Mouse (Mus musculus) embryonic facial prominence, embryonic 11.5 days (tissue): Measurements from ENCODE around the gene Tbc1d8. TPM values are rescaled to one million over a fixed set of nuclear protein-coding genes. Genes with fewer than 3 reads are reported as not detected.

Experiments
- ATAC-seq: fragments of 200-750 bp; cut with Nextera tagmentation; replicated peaks from 2 replicates; pipeline ENCODE4 v1.8.0; 2017; ENCODE audit warnings: low read depth; ENCODE audit not compliant: insufficient number of reproducible peaks, low FRiP score, low TSS enrichment
- DNase-seq: peaks from one replicate; pipeline ENCODE4 v3.0.0-alpha.2; 2015; ENCODE audit warnings: low spot score
- H3K27ac ChIP-seq: fragments of 300-500 bp; sonication (generic); replicated peaks from 2 replicates; pipeline ENCODE4 v1.5.1; 2014; ENCODE audit warnings: mild to moderate bottlenecking, low read depth, low read length, control low read depth
- H3K27me3 ChIP-seq: fragments of 300-500 bp; sonication (generic); 2 replicates; pipeline ENCODE4 v1.6.1; 2014; ENCODE audit warnings: mild to moderate bottlenecking, low read length, moderate library complexity, mixed read lengths; ENCODE audit not compliant: control insufficient read depth, insufficient read depth
- H3K36me3 ChIP-seq: fragments of 300-500 bp; sonication (generic); replicated peaks from 2 replicates; pipeline ENCODE4 v1.6.1; 2014; ENCODE audit warnings: low read depth, mild to moderate bottlenecking, low read length, moderate library complexity, mixed read lengths; ENCODE audit not compliant: control insufficient read depth, insufficient read depth
- H3K4me1 ChIP-seq: fragments of 300-500 bp; sonication (generic); 2 replicates; pipeline ENCODE4 v1.6.1; 2014; ENCODE audit warnings: low read length, mixed read lengths; ENCODE audit not compliant: control insufficient read depth, insufficient read depth
- H3K4me2 ChIP-seq: fragments of 300-500 bp; sonication (generic); 2 replicates; pipeline ENCODE4 v1.6.1; 2014; ENCODE audit warnings: low read depth, mild to moderate bottlenecking, control low read depth, low read length, moderate library complexity
- H3K4me3 ChIP-seq: fragments of 300-500 bp; sonication (generic); 2 replicates; pipeline ENCODE4 v1.5.1; 2014; ENCODE audit warnings: low read depth, low read length, control low read depth
- H3K9ac ChIP-seq: fragments of 300-500 bp; sonication (generic); replicated peaks from 2 replicates; pipeline ENCODE4 v1.6.1; 2014; ENCODE audit warnings: mild to moderate bottlenecking, control low read depth, low read length
- H3K9me3 ChIP-seq: fragments of 300-500 bp; sonication (generic); replicated peaks from 2 replicates; pipeline ENCODE4 v1.6.1; 2016; ENCODE audit warnings: mild to moderate bottlenecking, low read length, inconsistent platforms, mixed read lengths; ENCODE audit not compliant: control insufficient read depth
- WGBS: fragments of 180-500 bp; shearing (Covaris S2); extraction: QIAGEN DNeasy Blood & Tissue Kit; methylation state at CpG from one replicate; pipeline ENCODE4 v1.1.7; 2014; 5-methylcytosine and 5-hydroxymethylcytosine counted together
- polyA plus RNA-seq: library from polyadenylated mRNA; unstranded; fragments of >200 nt; fragmentation: Nextera tagmentation; extraction: Ambion mirVana; gene quantifications from 2 replicates; pipeline ENCODE4 v1.2.1, GENCODE M21; 2014

Gene Tbc1d8
- polyA plus RNA-seq, 1 experiment from 2014 or later = 4.6 TPM

DNA sequence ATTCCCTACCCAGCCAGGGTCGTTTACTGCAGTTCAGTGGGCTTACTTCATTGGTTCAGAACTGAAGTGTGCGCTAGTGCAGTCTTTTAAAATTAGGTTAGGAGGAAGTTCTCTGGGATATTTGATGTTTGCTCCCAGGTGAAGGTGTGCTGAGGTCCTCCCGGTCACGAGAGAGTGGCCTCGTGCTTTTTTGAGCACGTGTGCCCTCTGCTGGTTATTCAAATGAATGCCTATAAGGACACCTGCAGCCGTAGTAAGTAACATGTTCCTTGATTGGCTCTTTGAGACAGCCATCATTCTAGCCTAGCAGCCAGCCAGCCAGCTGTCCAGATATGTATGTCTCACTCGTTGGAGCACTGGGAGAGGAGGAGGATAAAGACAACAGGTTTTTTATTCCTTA lies 137.9 kb downstream of the Tbc1d8 start:
- Histone ChIP-seq H3K36me3 (no peaks in the 10 kb centered on the region), H3K4me1 (no peaks in the 10 kb centered on the region), H3K9me3 (no peaks in the 10 kb centered on the region), H3K27ac (no peak overlapping the region), H3K27me3 (no peaks in the 10 kb centered on the region), H3K4me3 (no peak overlapping the region), H3K4me2 (no peak overlapping the region), H3K9ac (no peak overlapping the region)
- ATAC-seq (no peak), DNase-seq (peak; percentile 71)
- 17% methylated on average over 8 of the region's 8 CpGs for WGBS

- ATAC-seq = no peak
Measured at GRCm38 (mm10) chr1:39340156-39340555, 138.4 kb downstream of the Tbc1d8 start.

GRCm38 (mm10) chr1:39339455-39339854 lies 139.1 kb downstream of the Tbc1d8 start:
- Histone ChIP-seq H3K36me3 (no peaks in the 10 kb centered on the region), H3K4me2 (no peak overlapping the region), H3K27ac (no peak overlapping the region), H3K4me1 (no peaks in the 10 kb centered on the region), H3K27me3 (no peaks in the 10 kb centered on the region), H3K9me3 (no peaks in the 10 kb centered on the region), H3K4me3 (no peak overlapping the region), H3K9ac (no peak overlapping the region)
- WGBS = 50% methylated on average over 5 of the region's 5 CpGs
- DNase-seq (no peak), ATAC-seq (no peak)

More at GRCm38 (mm10) chr1:39340156-39340555, 138.4 kb downstream of the Tbc1d8 start:
- Histone ChIP-seq H3K9ac (no peak overlapping the region), H3K27me3 (no peaks in the 10 kb centered on the region), H3K27ac (no peak overlapping the region), H3K4me3 (no peak overlapping the region), H3K36me3 (no peaks in the 10 kb centered on the region), H3K4me1 (no peaks in the 10 kb centered on the region), H3K9me3 (no peaks in the 10 kb centered on the region), H3K4me2 (no peak overlapping the region)
- WGBS = 89% methylated on average over 6 of the region's 6 CpGs
- DNase-seq = no peak

- no peaks in the 10 kb centered on the region for H3K27me3 ChIP-seq
- no peaks in the 10 kb centered on the region for H3K4me1 ChIP-seq
- no peak overlapping the region for H3K4me2 ChIP-seq
- DNase-seq (no peak), ATAC-seq (no peak)
- H3K9me3 ChIP-seq = no peaks in the 10 kb centered on the region
- 74% methylated on average over 10 of the region's 10 CpGs for WGBS
- H3K4me3 ChIP-seq = no peak overlapping the region
- no peaks in the 10 kb centered on the region for H3K36me3 ChIP-seq
- no peak overlapping the region for H3K9ac ChIP-seq
- no peak overlapping the region for H3K27ac ChIP-seq
Measured at GRCm38 (mm10) chr1:39338831-39339230, 139.7 kb downstream of the Tbc1d8 start.

- no peaks in the 10 kb centered on the region for H3K27me3 ChIP-seq
- no peak for DNase-seq
- no peak overlapping the region for H3K9ac ChIP-seq
- no peaks in the 10 kb centered on the region for H3K9me3 ChIP-seq
- ATAC-seq = no peak
- H3K4me2 ChIP-seq = no peak overlapping the region
- WGBS = 79% methylated on average over 8 of the region's 8 CpGs
- H3K4me3 ChIP-seq = no peak overlapping the region
- H3K36me3 ChIP-seq = no peaks in the 10 kb centered on the region
- H3K27ac ChIP-seq = no peak overlapping the region
- no peaks in the 10 kb centered on the region for H3K4me1 ChIP-seq
Measured at GRCm38 (mm10) chr1:39336788-39337187, 141.8 kb downstream of the Tbc1d8 start.

- ATAC-seq (peak; percentile 52; the same call in 1 of the 2 replicates), DNase-seq (peak; percentile 22)
- H3K27ac ChIP-seq = no peak overlapping the region
- no peak overlapping the region for H3K4me3 ChIP-seq
- no peak overlapping the region for H3K9ac ChIP-seq
- H3K27me3 ChIP-seq = no peaks in the 10 kb centered on the region
- H3K9me3 ChIP-seq = no peaks in the 10 kb centered on the region
- H3K4me2 ChIP-seq = peak overlapping the region; percentile 13; the same call in 1 of the 2 replicates
- no peaks in the 10 kb centered on the region for H3K36me3 ChIP-seq
- WGBS = 23% methylated on average over 15 of the region's 15 CpGs
- H3K4me1 ChIP-seq = no peaks in the 10 kb centered on the region
Measured at GRCm38 (mm10) chr1:39335561-39336196, 142.9 kb downstream of the Tbc1d8 start.

DNA sequence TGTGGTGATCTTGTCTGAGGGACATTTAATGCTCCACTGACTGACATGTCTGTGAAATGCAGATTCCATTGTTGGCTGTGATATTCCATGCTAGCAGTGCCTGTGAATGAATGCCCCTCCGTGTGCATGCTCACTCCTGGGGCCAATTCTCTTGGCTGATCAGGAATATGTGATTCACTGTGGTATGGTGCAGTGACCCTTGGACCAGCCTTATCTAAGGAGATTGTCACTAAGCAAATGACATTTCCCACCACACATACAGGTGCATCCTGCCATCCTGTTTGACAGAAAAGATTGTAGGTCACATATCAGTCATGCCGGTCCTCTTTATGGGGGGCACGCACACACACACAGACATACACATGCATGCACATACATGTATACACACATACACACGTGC lies 146.1 kb downstream of the Tbc1d8 start:
- Histone ChIP-seq H3K27me3 (no peaks in the 10 kb centered on the region), H3K27ac (no peak overlapping the region), H3K4me2 (no peak overlapping the region), H3K4me3 (no peak overlapping the region), H3K4me1 (no peaks in the 10 kb centered on the region), H3K9me3 (no peaks in the 10 kb centered on the region), H3K9ac (no peak overlapping the region), H3K36me3 (no peaks in the 10 kb centered on the region)
- 90% methylated on average over 4 of the region's 4 CpGs for WGBS
- DNase-seq (no peak), ATAC-seq (no peak)

DNA sequence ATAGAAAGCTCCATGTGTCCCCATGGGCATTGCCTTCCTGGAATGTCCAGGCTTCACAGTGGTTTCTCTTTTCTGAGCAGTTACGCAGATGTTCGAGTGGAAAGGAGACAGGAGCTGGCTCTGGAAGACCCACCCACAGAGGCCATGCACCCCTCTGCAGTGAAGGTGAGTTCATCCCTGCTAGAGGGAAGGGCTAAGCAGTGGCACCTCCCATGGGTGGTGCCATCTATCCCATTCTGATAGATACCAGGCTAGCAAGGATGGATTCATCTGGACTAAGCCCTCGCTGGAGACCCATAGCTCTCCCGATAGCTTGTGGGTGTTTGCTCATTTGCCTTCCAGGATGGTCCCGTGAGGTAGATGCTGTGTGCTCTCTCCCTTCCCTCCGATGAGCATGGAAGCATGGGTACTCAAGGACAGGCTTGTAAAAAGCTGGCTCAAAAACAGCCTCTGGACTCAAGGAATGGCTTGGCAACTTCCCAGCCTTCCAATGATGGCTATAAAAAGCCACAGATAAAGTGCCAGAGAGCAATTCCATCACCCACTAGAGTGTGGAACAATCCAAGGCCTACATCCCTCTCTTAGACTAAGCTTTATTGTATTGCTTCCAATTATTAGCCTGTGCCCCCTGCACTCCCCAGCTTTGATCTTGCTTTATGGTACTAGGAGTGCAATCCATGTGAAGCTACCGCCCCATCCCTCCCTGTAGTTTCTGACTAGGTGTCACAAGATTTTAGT lies 147.5 kb downstream of the Tbc1d8 start:
- Histone ChIP-seq H3K4me3 (no peak overlapping the region), H3K4me1 (no peaks in the 10 kb centered on the region), H3K9me3 (no peaks in the 10 kb centered on the region), H3K4me2 (no peak overlapping the region), H3K27ac (no peak overlapping the region), H3K27me3 (no peaks in the 10 kb centered on the region), H3K36me3 (no peaks in the 10 kb centered on the region), H3K9ac (no peak overlapping the region)
- DNase-seq (no peak), ATAC-seq (no peak)
- WGBS = 91% methylated on average over 7 of the region's 7 CpGs
